Mouse (Mus musculus) thymus, postnatal 0 days (tissue): ENCODE data around the gene Tm7sf2. TPM values are rescaled to one million over a fixed set of nuclear protein-coding genes. Genes with fewer than 3 reads are reported as not detected.

Source experiments
- microRNA-seq: library from miRNA; unstranded; fragments of <30 nt; microRNA quantifications from one replicate; pipeline ENCODE4, GENCODE M21; 2016; ENCODE audit warnings: borderline number of aligned reads
- polyA plus RNA-seq: library from polyadenylated mRNA; unstranded; fragments of >200 nt; fragmentation: Nextera tagmentation; extraction: Ambion mirVana; gene quantifications from 2 replicates; pipeline ENCODE4 v1.2.1, GENCODE M21; 2015

Gene Tm7sf2
- polyA plus RNA-seq, 1 experiment from 2014 or later, result 10.3 TPM

Small RNAs within 50 kb of the gene (microRNA-seq; reads per million reads assigned to microRNA genes)
- gene Mir6988, result 2.5 reads per million

Other genes starting within 250 kb of the Tm7sf2 start
- gene Frmd8, start 193.1 kb downstream of the Tm7sf2 start, polyA plus RNA-seq, result 72.4 and 75.2 TPM in 2 replicates
- 11.4 and 14.6 TPM in 2 replicates for gene Slc25a45, start 190.6 kb downstream of the Tm7sf2 start, polyA plus RNA-seq
- gene Tigd3, start 174.2 kb downstream of the Tm7sf2 start, polyA plus RNA-seq, result 3.3 and 4.1 TPM in 2 replicates
- 104 and 116 TPM in 2 replicates for gene Dpf2, start 155.4 kb downstream of the Tm7sf2 start, polyA plus RNA-seq
- 5.2 and 6.7 TPM in 2 replicates for gene Cdc42ep2, start 143.6 kb downstream of the Tm7sf2 start, polyA plus RNA-seq
- gene Pola2, start 104.2 kb downstream of the Tm7sf2 start, polyA plus RNA-seq, result 61.4 and 71.4 TPM in 2 replicates
- gene Slc22a20, start 82.2 kb downstream of the Tm7sf2 start, polyA plus RNA-seq, result not detected in 2 replicates
- 19.8 and 21.6 TPM in 2 replicates for gene Capn1, start 52.5 kb downstream of the Tm7sf2 start, polyA plus RNA-seq
- gene Syvn1, start 21.8 kb downstream of the Tm7sf2 start, polyA plus RNA-seq, result 15.1 and 16.5 TPM in 2 replicates
- 65.2 and 71.4 TPM in 2 replicates for gene Mrpl49, start 10.6 kb downstream of the Tm7sf2 start, polyA plus RNA-seq
- gene Fau, start 10.5 kb downstream of the Tm7sf2 start, polyA plus RNA-seq, result 1,297 and 1,312 TPM in 2 replicates
- gene Znhit2, start 7.2 kb downstream of the Tm7sf2 start, polyA plus RNA-seq, result 48.3 and 55.4 TPM in 2 replicates
- gene Vps51, start 8.9 kb upstream of the Tm7sf2 start, polyA plus RNA-seq, result 69.3 and 77.1 TPM in 2 replicates
- 0.44 TPM in 1 of 2 replicates, not detected in the other for gene Tmem262, start 11.7 kb upstream of the Tm7sf2 start, polyA plus RNA-seq
- 0.68 and 1.4 TPM in 2 replicates for gene Gm28374, start 13.9 kb upstream of the Tm7sf2 start, polyA plus RNA-seq
- 52.1 and 55.3 TPM in 2 replicates for gene Zfpl1, start 16.6 kb upstream of the Tm7sf2 start, polyA plus RNA-seq
- 53.2 and 53.6 TPM in 2 replicates for gene Cdca5, start 16.6 kb upstream of the Tm7sf2 start, polyA plus RNA-seq
- gene AC131692.1, start 26.0 kb upstream of the Tm7sf2 start, polyA plus RNA-seq, result 0.27 TPM in 1 of 2 replicates, not detected in the other
- gene Naaladl1, start 37.4 kb upstream of the Tm7sf2 start, polyA plus RNA-seq, result 0.06 and 0.10 TPM in 2 replicates
- 46.4 and 48.5 TPM in 2 replicates for gene Sac3d1, start 50.3 kb upstream of the Tm7sf2 start, polyA plus RNA-seq
- 31.2 and 34.8 TPM in 2 replicates for gene Snx15, start 59.9 kb upstream of the Tm7sf2 start, polyA plus RNA-seq
- 0.48 and 0.57 TPM in 2 replicates for gene Batf2, start 72.6 kb upstream of the Tm7sf2 start, polyA plus RNA-seq
- gene Arl2, start 73.2 kb upstream of the Tm7sf2 start, polyA plus RNA-seq, result 57.2 and 57.4 TPM in 2 replicates
- gene Majin, start 116.0 kb upstream of the Tm7sf2 start, polyA plus RNA-seq, result 0.47 and 0.50 TPM in 2 replicates
- 3.6 and 4.0 TPM in 2 replicates for gene Gpha2, start 158.0 kb upstream of the Tm7sf2 start, polyA plus RNA-seq
- gene Ppp2r5b, start 167.5 kb upstream of the Tm7sf2 start, polyA plus RNA-seq, result 8.9 TPM in 2 replicates
- gene Atg2a, start 173.3 kb upstream of the Tm7sf2 start, polyA plus RNA-seq, result 5.6 and 6.5 TPM in 2 replicates
- 29.5 and 29.9 TPM in 2 replicates for gene Ehd1, start 208.4 kb upstream of the Tm7sf2 start, polyA plus RNA-seq
- gene Cdc42bpg, start 238.1 kb upstream of the Tm7sf2 start, polyA plus RNA-seq, result 0.37 and 0.52 TPM in 2 replicates